Mouse (Mus musculus) heart, adult 18-20 months (tissue): ENCODE data around the gene Ugt1a8. TPM values are rescaled to one million over a fixed set of nuclear protein-coding genes. Genes with fewer than 3 reads are reported as not detected.
"Not testable (repeated sequence)": the region's sequence is repeated elsewhere in the genome, so short reads cannot be mapped to it uniquely, and the experiment has no call there.

Source experiments
- DNase-seq, 2 experiments: peaks; one replicate each; pipeline ENCODE4 v3.0.0; 2021 to 2022; ENCODE audit warnings: mixed read lengths in 1 of 2
- total RNA-seq, 2 experiments: library from RNA; stranded (reverse); gene quantifications; 2 replicates each; pipeline ENCODE4 v1.2.3; 2021

The Ugt1a8 gene
- total RNA-seq, 2 experiments from 2014 or later: not detected

DNA sequence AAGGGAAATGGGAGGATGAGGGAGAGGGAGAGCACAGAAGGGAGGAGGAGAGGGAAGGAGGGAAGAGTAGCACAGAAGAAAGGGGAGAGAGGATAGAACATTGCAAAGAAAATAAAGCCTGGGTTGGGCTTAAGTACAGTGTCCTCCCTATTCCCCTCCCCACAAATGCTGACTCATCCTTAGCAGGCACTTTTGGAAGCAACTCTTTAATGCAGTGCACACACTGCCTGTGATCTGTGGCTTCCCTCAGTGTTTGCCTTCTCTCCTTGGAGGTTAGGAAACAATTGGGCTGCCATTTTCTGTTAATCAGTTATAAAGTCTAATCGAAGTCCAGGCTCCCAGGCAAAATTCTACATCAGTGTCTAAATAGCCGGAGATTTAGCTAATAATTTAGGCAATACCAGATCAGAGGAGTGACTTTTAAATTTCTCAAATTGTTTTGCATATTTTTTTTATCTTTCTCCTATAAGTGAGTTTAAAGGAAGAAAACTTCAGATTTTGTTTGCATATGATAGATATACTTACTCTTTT is 21.5 kb downstream of the Ugt1a8 start:
- not testable (repeated sequence) for DNase-seq

DNA sequence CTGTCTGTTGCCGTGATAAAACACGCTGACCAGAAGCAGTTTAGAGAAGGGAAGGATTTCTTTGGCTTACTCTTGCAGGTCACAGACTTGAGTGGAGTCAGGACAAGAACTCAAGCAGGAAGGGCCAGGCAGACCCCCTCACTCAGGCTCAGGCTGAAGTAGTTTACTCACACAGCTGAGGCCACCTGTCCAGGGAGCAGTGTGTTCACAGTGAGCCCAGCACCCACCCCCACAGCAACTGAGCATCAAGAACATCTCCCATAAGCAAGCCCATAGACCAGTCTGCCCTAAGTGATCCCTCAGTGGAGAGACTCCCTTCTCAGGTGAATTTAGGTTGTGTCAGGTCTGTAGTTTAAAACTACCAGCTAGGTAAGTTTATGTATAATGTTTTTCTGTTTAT is 22.0 kb downstream of the Ugt1a8 start:
- DNase-seq: not testable (repeated sequence)

DNA sequence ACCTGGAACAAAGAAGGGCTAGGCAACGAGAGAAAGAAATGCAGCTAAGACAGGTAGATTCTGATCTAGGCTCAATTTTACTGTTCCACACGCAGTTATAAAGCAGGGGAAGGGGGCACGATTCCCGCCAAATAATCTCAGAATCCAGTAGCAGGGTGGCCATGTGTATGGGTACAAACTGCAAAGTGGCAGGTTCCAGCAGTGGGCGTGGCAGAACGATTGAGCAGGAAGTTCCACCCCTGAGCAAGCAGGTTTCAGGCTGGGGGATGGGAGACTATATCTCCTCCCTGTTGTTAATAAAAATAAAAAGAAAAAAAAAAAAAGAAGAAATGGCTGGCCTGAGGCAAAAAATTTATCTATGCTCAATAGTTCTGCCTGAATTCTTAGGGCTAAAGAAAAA is 25.2 kb downstream of the Ugt1a8 start:
- not testable (repeated sequence) for DNase-seq

DNA sequence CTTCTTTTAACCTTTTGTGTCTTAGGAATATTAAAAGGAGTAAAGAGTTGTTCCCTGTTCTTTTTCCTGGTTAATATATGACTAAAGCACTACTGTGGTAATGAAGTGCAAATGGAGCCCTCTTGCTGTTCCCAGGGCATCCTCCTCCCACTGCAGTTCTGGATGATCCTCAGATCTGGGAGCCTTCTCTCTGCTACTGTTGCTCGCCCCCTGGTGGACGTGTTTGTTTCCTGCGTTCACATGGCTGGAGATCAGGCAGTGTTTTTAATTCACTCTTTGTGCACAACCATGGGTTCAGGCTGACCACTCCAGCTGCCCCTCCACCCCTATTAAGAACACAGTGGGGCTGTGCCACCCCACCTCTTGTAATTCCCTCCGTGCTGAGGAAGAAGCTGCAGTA is 32.9 kb downstream of the Ugt1a8 start:
- DNase-seq: not testable (repeated sequence)

DNA sequence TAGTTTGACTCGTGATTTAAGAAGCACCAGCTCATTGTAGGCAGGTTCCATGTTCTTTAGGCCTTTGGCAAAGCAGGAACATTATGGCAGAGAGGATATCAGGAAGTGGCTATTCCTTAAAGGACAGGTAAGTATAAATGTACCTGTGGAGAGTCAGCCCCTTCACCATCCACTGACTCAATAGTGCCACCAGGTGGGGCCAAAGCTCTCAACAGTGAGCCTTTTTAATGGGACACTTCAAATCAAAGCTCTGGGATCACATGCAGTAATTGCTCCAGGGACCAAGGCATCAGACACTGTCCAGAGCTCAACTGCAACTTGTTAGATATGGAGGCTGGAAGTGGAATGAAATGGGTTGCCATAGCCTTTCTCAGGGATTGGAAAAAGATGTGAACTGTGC is 33.9 kb downstream of the Ugt1a8 start:
- DNase-seq: not testable (repeated sequence)

DNA sequence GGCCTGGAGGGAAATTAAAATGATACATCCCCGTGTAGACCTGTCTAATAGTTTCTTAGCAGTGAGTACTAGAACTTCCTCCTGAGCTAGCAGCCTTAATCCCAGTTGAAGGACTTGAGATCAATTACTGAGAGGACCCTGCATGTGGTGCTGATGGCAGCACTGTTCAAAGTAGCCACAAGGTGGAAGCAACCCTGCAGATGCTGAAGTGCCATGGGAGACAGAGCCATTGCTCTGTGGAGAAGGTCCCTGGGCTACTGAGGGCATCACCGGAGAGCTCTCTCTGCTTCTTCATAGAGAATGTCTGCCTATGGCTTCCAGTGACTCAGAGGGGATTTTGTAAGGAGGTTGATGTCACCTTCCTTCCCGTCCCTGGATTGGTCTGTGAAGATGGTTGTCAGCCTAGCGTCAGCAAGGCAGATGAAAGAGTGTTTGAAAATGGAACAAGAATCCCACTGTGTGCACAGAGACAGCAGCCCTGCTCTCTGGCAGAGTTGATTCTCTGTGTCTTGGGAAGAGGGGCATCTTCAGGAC is 38.3 kb downstream of the Ugt1a8 start:
- not testable (repeated sequence) for DNase-seq

DNA sequence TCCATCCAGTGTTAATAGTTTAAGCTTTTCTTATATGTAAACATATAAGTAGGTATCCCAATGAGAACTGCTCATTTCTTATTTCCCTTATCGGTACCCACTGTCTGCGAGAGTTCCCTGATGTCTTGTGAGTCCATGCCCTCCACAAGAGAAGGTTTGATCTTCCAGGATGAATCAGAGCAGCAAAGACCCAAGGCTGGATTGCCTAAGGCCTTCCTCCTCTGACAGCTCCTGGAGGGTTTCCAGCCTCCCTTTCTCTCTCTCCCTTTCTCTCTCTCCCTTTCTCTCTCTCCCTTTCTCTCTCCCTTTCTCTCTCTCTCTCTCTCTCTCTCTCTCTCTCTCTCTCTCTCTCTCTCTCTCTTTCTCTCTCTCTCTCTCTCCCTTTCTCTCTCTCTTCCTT is 41.5 kb downstream of the Ugt1a8 start:
- peak in 1 of 2 experiments; percentile 22 for DNase-seq

DNA sequence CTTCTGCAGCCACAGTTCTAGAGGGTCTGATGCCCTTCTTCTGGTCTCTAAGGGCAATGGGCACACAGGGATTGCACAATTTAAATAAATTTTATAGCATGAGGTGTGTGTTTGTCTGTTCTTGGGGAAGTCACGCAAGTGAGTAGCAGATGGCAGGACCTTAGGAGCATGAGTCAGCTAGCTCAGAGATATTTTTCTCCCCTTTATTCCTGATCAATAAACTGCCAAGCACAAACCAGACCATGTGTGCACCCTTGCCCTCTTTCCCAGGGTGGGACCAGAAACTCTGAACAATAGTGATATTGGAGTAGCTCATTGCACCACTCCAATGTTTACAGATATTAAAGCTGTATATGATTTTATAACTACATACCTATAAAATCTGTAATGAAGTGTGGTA is 42.6 kb downstream of the Ugt1a8 start:
- DNase-seq: not testable (repeated sequence)

DNA sequence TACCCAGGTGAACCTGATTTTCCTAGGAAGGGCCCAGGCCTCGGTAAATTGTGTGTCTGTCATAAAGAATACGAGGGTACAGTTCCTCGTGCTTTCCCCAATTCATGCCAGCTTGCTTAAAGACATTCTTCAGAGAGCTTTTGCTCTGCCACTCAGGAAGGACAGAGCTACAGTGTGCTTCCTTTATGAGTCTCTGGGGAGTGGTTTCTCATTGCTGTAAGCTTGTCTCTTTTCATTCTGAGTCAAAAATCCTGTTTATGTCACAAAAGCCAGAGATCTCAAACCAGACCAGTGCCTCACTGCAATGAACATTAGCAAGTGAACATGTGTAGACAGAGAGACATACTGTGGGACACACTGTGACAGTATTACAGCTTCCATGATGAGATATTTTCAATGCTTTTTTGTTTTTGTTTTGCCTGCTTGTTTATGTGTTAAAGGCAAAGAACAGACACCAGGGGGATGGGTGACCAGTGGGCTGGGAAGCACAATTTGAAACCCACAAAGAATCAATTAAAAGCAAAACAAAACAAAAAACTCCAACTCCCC is 46.4 kb downstream of the Ugt1a8 start:
- DNase-seq: no peak

DNA sequence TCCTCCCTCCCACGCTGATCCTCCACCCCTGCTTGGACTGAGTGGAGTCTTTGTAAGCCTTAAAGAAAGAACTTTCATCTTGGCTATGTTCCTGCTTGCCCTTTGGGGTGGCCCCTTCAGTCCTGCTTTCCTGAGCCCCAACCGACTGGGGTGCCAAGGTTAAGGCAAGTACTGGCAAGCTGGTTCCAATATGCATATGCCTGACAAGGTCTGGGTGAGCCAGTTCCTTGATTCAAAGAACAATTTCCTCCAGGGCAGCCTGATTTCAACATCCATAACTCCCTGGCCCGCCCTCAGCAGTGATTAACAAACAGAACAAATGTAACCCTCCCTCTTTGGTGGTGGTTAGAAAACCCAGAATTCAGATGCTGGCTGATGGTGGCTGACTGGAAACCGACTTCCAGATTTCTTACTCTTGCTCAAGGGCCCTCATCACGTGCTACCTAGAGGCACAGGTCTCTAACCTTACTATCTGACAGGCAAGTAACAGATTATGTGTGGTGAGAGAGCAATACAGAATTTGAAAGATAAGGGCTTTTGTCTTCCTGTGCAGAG is 46.9 kb downstream of the Ugt1a8 start, which contains the start of gene Ugt1a6a:
Gene Ugt1a6a (plus strand): TSS at position 353 of the 555 bp plus-strand sequence.
- peak; percentile 65 to 66 for DNase-seq

DNA sequence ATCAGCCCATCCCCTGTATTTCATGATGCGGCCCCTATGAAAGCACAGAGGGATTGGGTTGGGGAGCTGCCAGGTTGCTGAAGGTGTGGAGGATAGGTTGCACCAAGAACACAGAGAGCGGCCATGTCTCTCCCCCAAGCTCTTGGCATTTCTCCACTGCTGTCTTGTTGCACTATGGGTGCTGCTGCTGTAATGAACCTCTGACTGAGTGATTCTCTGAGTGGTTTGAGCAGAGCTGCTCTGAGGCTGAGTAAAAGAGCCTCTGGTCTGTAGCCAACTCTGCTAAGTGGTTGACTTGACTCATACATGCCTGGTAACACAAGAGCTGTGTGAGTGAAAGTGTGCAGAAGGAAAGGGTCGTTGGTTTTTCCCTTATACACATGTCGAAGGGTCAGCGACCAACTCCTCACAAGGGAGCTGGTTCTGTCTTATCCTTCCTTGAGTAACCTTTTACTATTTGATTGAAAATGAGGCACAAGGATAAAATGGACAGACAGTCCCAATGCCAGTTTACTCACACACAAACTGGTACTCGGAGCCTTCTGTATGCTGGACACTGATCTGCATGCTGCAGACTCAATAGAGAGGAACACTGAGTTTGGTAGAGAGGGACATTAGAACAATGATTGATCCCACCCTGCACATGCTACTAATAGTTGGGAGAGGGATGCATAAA is 47.8 kb downstream of the Ugt1a8 start:
- not testable (repeated sequence) for DNase-seq

DNA sequence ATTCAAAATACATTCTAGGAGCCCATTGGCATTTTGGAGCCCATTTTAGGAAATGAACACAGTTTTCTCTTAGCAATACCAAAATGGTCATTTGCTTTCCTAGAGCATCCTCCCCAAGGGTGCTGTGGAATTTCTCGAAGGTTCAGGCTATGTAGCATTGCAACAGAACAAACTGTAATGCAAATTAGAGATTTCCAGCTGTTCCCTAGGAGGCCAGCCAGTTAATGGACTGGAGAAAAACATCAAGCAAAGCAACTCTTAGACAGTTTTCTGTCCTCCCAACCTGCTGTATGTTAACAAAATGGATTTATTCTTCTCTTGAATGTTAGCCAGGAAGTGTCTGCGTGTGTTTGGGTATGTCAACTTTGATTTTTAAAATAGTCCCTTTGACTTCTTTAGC is 49.0 kb downstream of the Ugt1a8 start:
- DNase-seq: peak; percentile 31 to 40

DNA sequence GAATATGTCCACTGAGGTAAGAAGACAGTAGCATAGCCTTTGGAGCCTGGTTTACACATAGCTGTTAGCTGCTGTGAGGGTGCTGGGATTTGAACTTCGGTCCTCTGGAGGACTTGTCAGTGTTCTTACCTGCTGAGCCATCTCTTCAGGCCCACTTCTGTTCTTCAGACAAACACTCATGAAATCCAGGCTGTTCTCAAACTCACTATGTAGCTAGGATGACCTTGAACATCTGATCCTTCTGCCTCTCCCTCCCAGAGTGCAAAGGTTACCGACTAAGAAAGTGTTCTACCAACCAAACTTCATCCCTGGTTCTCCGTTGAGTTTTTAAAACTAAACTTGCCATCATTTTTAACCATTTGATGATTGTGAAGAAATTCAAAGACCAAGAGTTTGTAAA is 49.7 kb downstream of the Ugt1a8 start:
- no peak for DNase-seq

DNA sequence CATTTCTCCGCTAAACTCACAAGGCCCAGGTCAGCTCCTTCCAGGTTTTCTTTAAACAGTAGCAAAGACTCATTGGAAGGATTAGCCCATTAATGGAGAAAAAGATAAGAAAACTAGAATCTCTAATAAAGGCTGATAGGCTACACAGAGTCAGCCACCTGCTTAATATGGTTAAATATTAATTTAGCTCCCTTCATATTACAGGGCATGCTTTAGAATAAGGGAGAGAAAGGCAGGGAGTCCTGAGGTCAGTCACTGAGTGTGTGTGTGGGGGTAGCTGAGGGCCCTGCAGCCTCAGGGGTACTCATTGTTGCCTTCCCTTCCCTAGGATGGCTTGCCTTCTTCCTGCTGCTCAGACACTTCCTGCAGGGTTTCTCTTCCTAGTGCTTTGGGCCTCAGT is 50.5 kb downstream of the Ugt1a8 start:
- DNase-seq: no peak

DNA sequence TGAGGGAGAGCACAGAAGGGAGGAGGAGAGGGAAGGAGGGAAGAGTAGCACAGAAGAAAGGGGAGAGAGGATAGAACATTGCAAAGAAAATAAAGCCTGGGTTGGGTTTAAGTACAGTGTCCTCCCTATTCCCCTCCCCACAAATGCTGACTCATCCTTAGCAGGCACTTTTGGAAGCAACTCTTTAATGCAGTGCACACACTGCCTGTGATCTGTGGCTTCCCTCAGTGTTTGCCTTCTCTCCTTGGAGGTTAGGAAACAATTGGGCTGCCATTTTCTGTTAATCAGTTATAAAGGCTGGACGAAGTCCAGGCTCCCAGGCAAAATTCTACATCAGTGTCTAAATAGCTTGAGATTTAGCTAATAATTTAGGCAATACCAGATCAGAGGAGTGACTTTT is 52.9 kb downstream of the Ugt1a8 start:
- not testable (repeated sequence) for DNase-seq

DNA sequence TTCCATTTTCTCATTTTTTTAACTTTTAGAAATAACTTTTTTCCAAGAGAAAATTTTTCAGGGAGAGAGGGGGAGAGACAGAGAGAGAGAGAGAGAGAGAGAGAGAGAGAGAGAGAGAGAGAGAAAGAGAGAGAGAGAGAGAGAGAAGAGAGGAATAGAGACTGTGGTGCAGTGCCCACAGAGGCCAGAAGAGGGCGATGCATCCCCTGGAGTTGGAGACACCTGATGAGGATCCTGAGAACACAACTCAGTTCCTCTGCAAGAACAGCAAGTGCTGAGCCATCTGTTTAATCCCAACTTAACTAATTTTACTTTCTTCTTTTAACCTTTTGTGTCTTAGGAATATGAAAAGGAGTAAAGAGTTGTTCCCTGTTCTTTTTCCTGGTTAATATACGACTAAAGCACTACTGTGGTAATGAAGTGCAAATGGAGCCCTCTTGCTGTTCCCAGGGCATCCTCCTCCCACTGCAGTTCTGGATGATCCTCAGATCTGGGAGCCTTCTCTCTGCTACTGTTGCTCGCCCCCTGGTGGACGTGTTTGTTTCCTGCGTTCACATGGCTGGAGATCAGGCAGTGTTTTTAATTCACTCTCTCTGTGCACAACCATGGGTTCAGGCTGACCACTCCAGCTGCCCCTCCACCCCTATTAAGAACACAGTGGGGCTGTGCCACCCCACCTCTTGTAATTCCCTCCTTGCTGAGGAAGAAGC is 56.5 kb downstream of the Ugt1a8 start:
- peak; percentile 20 to 54 for DNase-seq

DNA sequence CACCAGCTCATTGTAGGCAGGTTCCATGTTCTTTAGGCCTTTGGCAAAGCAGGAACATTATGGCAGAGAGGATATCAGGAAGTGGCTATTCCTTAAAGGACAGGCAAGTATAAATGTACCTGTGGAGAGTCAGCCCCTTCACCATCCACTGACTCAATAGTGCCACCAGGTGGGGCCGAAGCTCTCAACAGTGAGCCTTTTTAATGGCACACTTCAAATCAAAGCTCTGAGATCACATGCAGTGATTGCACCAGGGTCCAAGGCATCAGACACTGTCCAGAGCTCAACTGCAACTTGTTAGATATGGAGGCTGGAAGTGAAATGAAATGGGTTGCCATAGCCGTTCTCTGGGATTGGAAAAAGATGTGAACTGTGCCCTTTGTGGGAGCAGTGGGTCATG is 57.7 kb downstream of the Ugt1a8 start:
- not testable (repeated sequence) for DNase-seq

DNA sequence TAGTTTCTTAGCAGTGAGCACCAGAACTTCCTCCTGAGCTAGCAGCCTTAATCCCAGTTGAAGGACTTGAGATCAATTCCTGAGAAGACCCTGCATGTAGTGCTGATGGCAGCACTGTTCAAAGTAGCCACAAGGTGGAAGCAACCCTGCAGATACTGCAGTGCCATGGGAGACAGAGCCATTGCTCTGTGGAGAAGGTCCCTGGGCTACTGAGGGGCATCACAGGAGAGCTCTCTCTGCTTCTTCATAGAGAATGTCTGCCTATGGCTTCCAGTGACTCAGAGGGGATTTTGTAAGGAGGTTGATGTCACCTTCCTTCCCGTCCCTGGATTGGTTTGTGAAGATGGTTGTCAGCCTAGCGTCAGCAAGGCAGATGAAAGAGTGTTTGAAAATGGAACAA is 62.5 kb downstream of the Ugt1a8 start:
- not testable (repeated sequence) for DNase-seq

DNA sequence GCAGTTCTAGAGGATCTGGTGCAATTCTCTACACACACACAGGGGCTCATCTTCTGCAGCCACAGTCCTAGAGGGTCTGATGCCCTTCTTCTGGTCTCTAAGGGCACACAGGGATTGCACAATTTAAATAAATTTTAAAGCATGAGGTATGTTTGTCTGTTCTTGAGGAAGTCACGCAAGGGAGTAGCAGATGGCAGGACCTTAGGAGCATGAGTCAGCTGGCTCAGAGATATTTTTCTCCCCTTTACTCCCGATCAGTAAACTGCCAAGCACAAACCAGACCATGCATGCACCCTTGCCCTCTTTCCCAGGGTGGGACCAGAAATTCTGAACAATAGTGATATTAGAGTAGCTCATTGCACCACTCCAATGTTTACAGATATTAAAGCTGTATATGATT is 70.8 kb downstream of the Ugt1a8 start:
- no peak for DNase-seq

DNA sequence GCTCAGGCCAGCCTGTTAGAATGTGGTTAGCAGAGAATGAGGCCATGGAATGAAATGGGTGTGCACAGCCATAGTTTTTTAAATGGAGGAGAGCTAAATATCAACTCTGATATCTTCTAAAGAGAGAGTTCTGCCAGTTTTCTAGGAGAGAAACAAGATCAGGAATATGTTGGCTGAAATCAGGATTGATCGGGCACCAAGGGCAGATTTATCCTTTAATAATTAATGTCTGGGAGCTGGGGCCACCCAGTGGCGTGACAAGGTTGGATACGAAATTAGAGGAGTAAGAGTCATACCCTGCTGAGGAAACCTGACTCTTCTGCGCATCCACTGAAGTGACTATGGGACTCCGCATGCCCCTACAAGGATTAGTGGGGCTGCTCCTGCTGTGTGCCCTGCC is 78.1 kb downstream of the Ugt1a8 start, which contains the start of gene Ugt1a5:
Gene Ugt1a5 (plus strand): TSS at position 302 of the 400 bp plus-strand sequence.
- no peak for DNase-seq

DNA sequence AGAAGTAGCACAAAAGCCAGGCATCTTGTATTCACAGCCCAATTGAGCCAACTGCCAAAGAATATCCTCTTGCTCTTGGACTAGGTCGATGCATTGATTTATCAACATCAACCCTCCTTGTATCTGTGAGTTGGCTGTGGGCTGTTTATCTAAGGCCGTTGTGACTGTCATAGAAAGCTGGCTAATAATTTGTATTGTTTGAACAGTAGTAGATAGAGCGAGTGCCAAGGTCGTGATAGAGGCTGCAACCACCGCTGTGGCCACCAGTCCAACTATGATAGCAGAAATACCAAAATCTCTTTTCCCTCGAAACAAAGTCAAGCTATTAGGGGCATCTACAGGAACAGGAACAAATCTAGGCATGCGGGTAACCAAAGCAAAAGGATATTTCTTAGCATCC is 84.6 kb downstream of the Ugt1a8 start:
- not testable (repeated sequence) for DNase-seq

DNA sequence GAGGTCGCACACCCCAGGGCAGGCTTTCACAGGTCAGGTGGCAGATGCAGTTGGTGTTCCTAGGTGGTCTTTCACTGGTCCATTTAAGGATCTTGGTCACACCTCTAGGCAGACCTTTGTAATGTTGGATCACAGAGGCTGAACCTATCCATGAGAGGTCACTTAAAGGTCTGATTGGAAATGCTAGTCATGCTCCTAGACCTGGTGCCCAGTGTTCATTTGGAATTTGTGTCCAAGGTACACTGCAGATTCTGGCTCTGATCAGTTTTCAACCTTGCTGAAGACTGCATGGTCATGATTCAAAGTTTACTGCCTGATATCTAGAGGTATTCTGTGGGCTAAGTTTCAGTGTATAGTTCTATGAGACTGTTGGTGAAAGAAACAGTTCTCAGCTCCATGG is 92.0 kb downstream of the Ugt1a8 start:
- DNase-seq: no peak
